Mouse (Mus musculus): ENCODE measurements at regions not wholly inside any gene's neighbourhood (a gene's known extent, or its start where the extent isn't known, plus 50 kb on each side); places are given as distances from the start of the nearest gene placed in this dataset.

GRCm38 (mm10) chr17:83156682-83157081, 58.4 kb upstream of the Pkdcc start:
- H3K36me3 ChIP-seq (ENCODE audit: control insufficient read depth, insufficient read depth, low read length) = no peaks in the 10 kb centered on the region
- no peaks in the 10 kb centered on the region for H3K4me1 ChIP-seq (replicated peaks; ENCODE audit: control insufficient read depth, insufficient read depth, low read length)
- no peak overlapping the region for H3K4me3 ChIP-seq (ENCODE audit: low read depth, low read length)
- no peaks in the 10 kb centered on the region for H3K27me3 ChIP-seq (replicated peaks; ENCODE audit: control insufficient read depth, insufficient read depth, low read length)
- no peak overlapping the region for H3K9ac ChIP-seq (ENCODE audit: low read depth, low read length)
- DNase-seq (ENCODE audit: low spot score) (no peak), ATAC-seq (replicated peaks; ENCODE audit: low FRiP score) (no peak)
- WGBS = 50% methylated on average over 8 of the region's 8 CpGs
- H3K9me3 ChIP-seq (ENCODE audit: control insufficient read depth, low read length) = no peaks in the 10 kb centered on the region
- H3K4me2 ChIP-seq = no peak overlapping the region
- H3K27ac ChIP-seq (ENCODE audit: low read depth, low read length) = no peak overlapping the region

GRCm38 (mm10) chr17:83158053-83158452, 57.0 kb upstream of the Pkdcc start:
- H3K9ac ChIP-seq (ENCODE audit: low read depth, low read length) = no peak overlapping the region
- no peaks in the 10 kb centered on the region for H3K27me3 ChIP-seq (replicated peaks; ENCODE audit: control insufficient read depth, insufficient read depth, low read length)
- no peaks in the 10 kb centered on the region for H3K36me3 ChIP-seq (ENCODE audit: control insufficient read depth, insufficient read depth, low read length)
- H3K27ac ChIP-seq (ENCODE audit: low read depth, low read length) = no peak overlapping the region
- DNase-seq (ENCODE audit: low spot score) = no peak
- 87% methylated on average over 6 of the region's 6 CpGs for WGBS
- no peaks in the 10 kb centered on the region for H3K9me3 ChIP-seq (ENCODE audit: control insufficient read depth, low read length)
- H3K4me1 ChIP-seq (replicated peaks; ENCODE audit: control insufficient read depth, insufficient read depth, low read length) = no peaks in the 10 kb centered on the region
- ATAC-seq (replicated peaks; ENCODE audit: low FRiP score) = no peak
- H3K4me2 ChIP-seq = no peak overlapping the region
- no peak overlapping the region for H3K4me3 ChIP-seq (ENCODE audit: low read depth, low read length)

DNA sequence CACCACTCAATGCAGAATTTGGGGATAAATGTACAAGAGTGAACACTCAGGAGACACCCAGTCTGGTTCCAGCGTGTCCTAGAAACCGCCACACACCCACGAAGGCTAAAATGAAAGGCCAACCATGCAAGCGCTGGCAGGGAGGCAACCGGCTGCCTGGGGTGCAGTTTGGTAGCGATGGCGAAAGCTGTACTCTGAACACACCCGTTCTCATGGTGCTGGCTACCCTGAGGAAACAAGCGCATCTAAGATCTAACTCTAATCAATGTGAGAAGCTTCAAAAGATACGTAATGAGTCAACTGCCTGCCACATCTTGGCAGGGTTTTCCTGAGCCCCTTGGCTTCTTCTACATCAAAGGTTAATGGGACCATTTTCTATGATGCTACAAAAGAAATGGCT, 56.4 kb upstream of the Pkdcc start:
- Histone ChIP-seq H3K9ac (ENCODE audit: low read depth, low read length) (no peak overlapping the region), H3K9me3 (ENCODE audit: control insufficient read depth, low read length) (no peaks in the 10 kb centered on the region), H3K36me3 (ENCODE audit: control insufficient read depth, insufficient read depth, low read length) (no peaks in the 10 kb centered on the region), H3K4me3 (ENCODE audit: low read depth, low read length) (no peak overlapping the region), H3K27ac (ENCODE audit: low read depth, low read length) (no peak overlapping the region), H3K27me3 (replicated peaks; ENCODE audit: control insufficient read depth, insufficient read depth, low read length) (no peaks in the 10 kb centered on the region), H3K4me1 (replicated peaks; ENCODE audit: control insufficient read depth, insufficient read depth, low read length) (no peaks in the 10 kb centered on the region), H3K4me2 (no peak overlapping the region)
- WGBS = 78% methylated on average over 10 of the region's 10 CpGs
- ATAC-seq (replicated peaks; ENCODE audit: low FRiP score) (no peak), DNase-seq (ENCODE audit: low spot score) (no peak)

DNA sequence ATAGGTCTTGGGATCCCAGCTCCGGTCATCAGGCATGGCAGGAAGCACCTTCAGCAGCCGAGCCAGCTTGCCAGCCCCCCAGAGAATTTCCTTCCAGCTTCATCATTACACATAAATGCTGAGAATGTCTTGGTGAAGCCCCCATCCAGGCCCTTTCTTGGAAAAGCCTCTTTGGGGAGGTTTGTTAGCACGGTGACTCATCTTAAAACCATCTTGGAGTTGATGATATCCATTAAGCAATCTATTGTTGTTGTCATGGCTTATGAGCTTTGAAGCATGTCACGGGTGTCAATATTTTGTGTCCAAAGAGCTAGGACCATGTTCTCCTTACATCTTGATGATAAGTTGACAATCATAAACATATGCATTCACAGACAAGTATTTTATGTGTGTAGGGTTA, 55.5 kb upstream of the Pkdcc start:
- DNase-seq (ENCODE audit: low spot score) = no peak

DNA sequence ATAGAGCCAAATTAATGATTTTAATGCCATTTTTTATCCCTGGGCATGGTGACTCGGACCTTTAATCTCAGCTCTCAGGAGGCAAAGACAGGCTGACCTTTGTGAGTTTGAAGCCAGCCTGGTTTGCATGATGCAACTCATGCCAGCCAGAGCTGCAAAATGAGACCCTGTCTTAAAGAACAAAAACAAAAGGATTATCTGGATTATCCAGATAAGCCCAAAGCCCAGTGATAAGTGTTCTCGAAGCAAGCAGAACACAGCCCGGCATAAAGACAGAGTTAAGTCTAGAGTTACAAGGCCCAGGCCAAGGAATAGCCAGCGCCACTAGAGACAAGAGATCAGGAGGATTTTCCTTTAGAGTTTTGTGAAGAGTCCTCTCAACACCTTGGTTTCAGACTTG, 54.8 kb upstream of the Pkdcc start:
- Histone ChIP-seq H3K36me3 (ENCODE audit: control insufficient read depth, insufficient read depth, low read length) (no peaks in the 10 kb centered on the region), H3K27ac (ENCODE audit: low read depth, low read length) (no peak overlapping the region), H3K4me2 (no peak overlapping the region), H3K9me3 (ENCODE audit: control insufficient read depth, low read length) (no peaks in the 10 kb centered on the region), H3K4me3 (ENCODE audit: low read depth, low read length) (no peak overlapping the region), H3K27me3 (replicated peaks; ENCODE audit: control insufficient read depth, insufficient read depth, low read length) (no peaks in the 10 kb centered on the region), H3K9ac (ENCODE audit: low read depth, low read length) (no peak overlapping the region), H3K4me1 (replicated peaks; ENCODE audit: control insufficient read depth, insufficient read depth, low read length) (0 out of 2 replicates have a peak, but pooled peaks cover 2% of the 10 kb centered on the region)
- ATAC-seq (replicated peaks; ENCODE audit: low FRiP score) = no peak
- 64% methylated on average over 4 of the region's 4 CpGs for WGBS
- no peak for DNase-seq (ENCODE audit: low spot score)

More for the DNA sequence above, 55.5 kb upstream of the Pkdcc start:
- no peak overlapping the region for H3K4me3 ChIP-seq (ENCODE audit: low read depth, low read length)
- no peaks in the 10 kb centered on the region for H3K27me3 ChIP-seq (replicated peaks; ENCODE audit: control insufficient read depth, insufficient read depth, low read length)
- H3K4me1 ChIP-seq (replicated peaks; ENCODE audit: control insufficient read depth, insufficient read depth, low read length) = 0 out of 2 replicates have a peak, but pooled peaks cover under 1% of the 10 kb centered on the region
- H3K4me2 ChIP-seq = no peak overlapping the region
- no peak overlapping the region for H3K27ac ChIP-seq (ENCODE audit: low read depth, low read length)
- ATAC-seq (replicated peaks; ENCODE audit: low FRiP score) = no peak
- H3K9me3 ChIP-seq (ENCODE audit: control insufficient read depth, low read length) = no peaks in the 10 kb centered on the region
- H3K9ac ChIP-seq (ENCODE audit: low read depth, low read length) = no peak overlapping the region
- 72% methylated on average over 4 of the region's 4 CpGs for WGBS
- no peaks in the 10 kb centered on the region for H3K36me3 ChIP-seq (ENCODE audit: control insufficient read depth, insufficient read depth, low read length)

DNA sequence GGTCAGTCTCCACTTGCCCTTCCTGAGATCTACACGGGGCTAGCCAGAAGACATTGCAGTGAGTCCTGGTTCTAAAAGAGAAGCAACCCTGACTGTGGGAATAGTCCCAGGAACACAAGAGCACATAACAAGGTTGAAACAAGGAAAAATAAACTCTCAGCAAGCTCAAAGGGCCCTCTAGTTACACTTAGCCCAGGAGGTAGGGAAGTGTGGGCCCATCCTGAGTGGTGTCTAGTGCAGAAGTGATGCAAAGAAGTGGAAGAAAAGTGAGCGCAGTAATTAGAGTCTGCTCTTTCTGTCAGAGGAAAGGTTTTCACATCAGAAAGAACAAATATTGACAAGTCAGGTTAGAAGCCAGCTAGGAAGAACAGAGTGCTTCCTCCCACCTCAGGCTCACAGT, 53.4 kb upstream of the Pkdcc start:
- H3K9ac ChIP-seq (ENCODE audit: low read depth, low read length) = no peak overlapping the region
- no peaks in the 10 kb centered on the region for H3K27me3 ChIP-seq (replicated peaks; ENCODE audit: control insufficient read depth, insufficient read depth, low read length)
- 54% methylated on average over 2 of the region's 2 CpGs for WGBS
- 0 out of 2 replicates have a peak, but pooled peaks cover 2% of the 10 kb centered on the region for H3K4me1 ChIP-seq (replicated peaks; ENCODE audit: control insufficient read depth, insufficient read depth, low read length)
- H3K36me3 ChIP-seq (ENCODE audit: control insufficient read depth, insufficient read depth, low read length) = no peaks in the 10 kb centered on the region
- H3K9me3 ChIP-seq (ENCODE audit: control insufficient read depth, low read length) = no peaks in the 10 kb centered on the region
- H3K4me2 ChIP-seq = no peak overlapping the region
- H3K27ac ChIP-seq (ENCODE audit: low read depth, low read length) = no peak overlapping the region
- no peak for ATAC-seq (replicated peaks; ENCODE audit: low FRiP score)
- no peak overlapping the region for H3K4me3 ChIP-seq (ENCODE audit: low read depth, low read length)
- DNase-seq (ENCODE audit: low spot score) = no peak

GRCm38 (mm10) chr17:83163952-83164560, 51.0 kb upstream of the Pkdcc start:
- no peak for ATAC-seq (replicated peaks; ENCODE audit: low FRiP score)

DNA sequence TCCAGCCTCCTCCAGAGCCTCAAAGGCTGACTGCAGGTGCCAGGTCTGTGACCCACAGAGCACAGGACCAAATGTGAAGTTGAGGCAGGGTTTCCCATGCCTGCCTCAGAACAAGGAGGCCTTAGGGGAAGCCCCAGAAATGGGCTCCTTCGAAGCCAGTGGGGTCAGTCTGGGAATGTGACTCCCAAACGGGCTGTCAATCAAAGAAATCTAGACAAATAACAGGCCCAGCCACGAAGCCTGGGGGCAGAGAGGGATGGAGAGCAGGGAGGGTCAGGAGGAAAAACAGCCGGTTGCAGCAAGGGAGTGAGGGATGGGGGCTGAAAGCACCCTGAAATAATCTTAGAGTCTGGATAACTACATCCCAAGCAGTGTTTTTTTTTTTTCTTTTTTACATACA, 50.4 kb upstream of the Pkdcc start:
- no peak overlapping the region for H3K27ac ChIP-seq (ENCODE audit: low read depth, low read length)
- H3K4me3 ChIP-seq (ENCODE audit: low read depth, low read length) = no peak overlapping the region
- WGBS = 17% methylated on average over 4 of the region's 4 CpGs
- H3K4me2 ChIP-seq = no peak overlapping the region
- H3K36me3 ChIP-seq (ENCODE audit: control insufficient read depth, insufficient read depth, low read length) = no peaks in the 10 kb centered on the region
- no peak for DNase-seq (ENCODE audit: low spot score)
- no peak overlapping the region for H3K9ac ChIP-seq (ENCODE audit: low read depth, low read length)
- no peak for ATAC-seq (replicated peaks; ENCODE audit: low FRiP score)
- H3K9me3 ChIP-seq (ENCODE audit: control insufficient read depth, low read length) = no peaks in the 10 kb centered on the region
- 0 out of 2 replicates have a peak, but pooled peaks cover 2% of the 10 kb centered on the region for H3K4me1 ChIP-seq (replicated peaks; ENCODE audit: control insufficient read depth, insufficient read depth, low read length)
- H3K27me3 ChIP-seq (replicated peaks; ENCODE audit: control insufficient read depth, insufficient read depth, low read length) = no peaks in the 10 kb centered on the region

More at GRCm38 (mm10) chr17:83163952-83164560, 51.0 kb upstream of the Pkdcc start:
- no peak overlapping the region for H3K9ac ChIP-seq (ENCODE audit: low read depth, low read length)
- 0 out of 2 replicates have a peak, but pooled peaks cover 2% of the 10 kb centered on the region for H3K4me1 ChIP-seq (replicated peaks; ENCODE audit: control insufficient read depth, insufficient read depth, low read length)
- H3K36me3 ChIP-seq (ENCODE audit: control insufficient read depth, insufficient read depth, low read length) = no peaks in the 10 kb centered on the region
- H3K27ac ChIP-seq (ENCODE audit: low read depth, low read length) = no peak overlapping the region
- H3K4me3 ChIP-seq (ENCODE audit: low read depth, low read length) = no peak overlapping the region
- no peak for DNase-seq (ENCODE audit: low spot score)
- no peak overlapping the region for H3K4me2 ChIP-seq
- H3K27me3 ChIP-seq (replicated peaks; ENCODE audit: control insufficient read depth, insufficient read depth, low read length) = no peaks in the 10 kb centered on the region
- no peaks in the 10 kb centered on the region for H3K9me3 ChIP-seq (ENCODE audit: control insufficient read depth, low read length)
- 48% methylated on average over 9 of the region's 9 CpGs for WGBS

- no peaks in the 10 kb centered on the region for H3K27me3 ChIP-seq (replicated peaks; ENCODE audit: control insufficient read depth, insufficient read depth, low read length)
- WGBS = 53% methylated on average over 4 of the region's 4 CpGs
- 0 out of 2 replicates have a peak, but pooled peaks cover 2% of the 10 kb centered on the region for H3K4me1 ChIP-seq (replicated peaks; ENCODE audit: control insufficient read depth, insufficient read depth, low read length)
- no peaks in the 10 kb centered on the region for H3K9me3 ChIP-seq (ENCODE audit: control insufficient read depth, low read length)
- no peak overlapping the region for H3K4me2 ChIP-seq
- H3K4me3 ChIP-seq (ENCODE audit: low read depth, low read length) = no peak overlapping the region
- no peak overlapping the region for H3K9ac ChIP-seq (ENCODE audit: low read depth, low read length)
- DNase-seq (ENCODE audit: low spot score) (no peak), ATAC-seq (replicated peaks; ENCODE audit: low FRiP score) (no peak)
- H3K27ac ChIP-seq (ENCODE audit: low read depth, low read length) = no peak overlapping the region
- H3K36me3 ChIP-seq (ENCODE audit: control insufficient read depth, insufficient read depth, low read length) = no peaks in the 10 kb centered on the region
Measured at GRCm38 (mm10) chr17:83165140-83165539, 50.0 kb upstream of the Pkdcc start.
